Mouse (Mus musculus) thymus, adult 18-20 months (tissue): Measurements from ENCODE around the gene Olfr1281.
"Not testable (repeated sequence)": the region's sequence is repeated elsewhere in the genome, so short reads cannot be mapped to it uniquely, and the experiment has no call there.

ENCODE experiments used
- DNase-seq, 2 experiments: peaks; one replicate each; pipeline ENCODE4 v3.0.0; 2022; ENCODE audit warnings: mixed read lengths in 2 of 2

Gene Olfr1281

DNA sequence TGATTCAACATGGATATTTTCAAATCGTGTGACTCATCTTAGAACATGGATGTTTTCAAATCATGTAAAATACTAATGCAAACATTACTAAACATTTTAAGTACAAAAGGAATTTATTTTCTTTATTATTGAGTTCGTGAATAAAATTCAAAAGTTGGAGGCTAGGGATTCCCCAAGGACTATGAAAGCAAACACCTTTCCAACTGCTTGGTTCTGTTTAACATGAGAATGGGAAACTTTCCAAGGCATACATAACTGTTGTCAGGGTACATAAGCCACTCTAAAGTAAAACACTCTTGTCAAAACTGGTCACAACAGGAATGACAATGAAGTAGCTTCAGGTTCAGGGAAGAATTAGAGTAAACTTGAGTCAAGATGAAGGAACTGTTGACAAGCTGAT lies at the start of gene Olfr1281:
TSS of gene Olfr1281 (plus strand) at position 301 of the 400 bp plus-strand sequence.
- no peak for DNase-seq

DNA sequence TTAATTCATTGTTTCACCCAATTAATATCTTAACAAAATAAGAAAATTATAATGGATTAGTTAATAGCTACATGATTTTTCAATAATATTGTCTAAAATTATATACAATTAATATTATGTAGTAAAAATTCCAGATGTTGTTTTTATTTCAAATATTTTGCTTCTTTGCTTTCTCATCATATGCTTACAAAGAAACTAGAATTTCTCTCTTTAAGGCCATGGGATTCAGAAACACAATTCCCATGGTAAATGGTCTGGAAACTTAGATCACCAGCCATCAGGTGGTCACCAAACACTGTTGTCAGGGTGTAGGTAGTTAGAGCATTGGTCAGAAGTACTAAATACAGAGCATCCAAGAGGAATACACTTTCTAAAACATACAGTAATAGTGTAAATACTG lies 36.5 kb upstream of the Olfr1281 start, which contains the start of gene Olfr1278:
TSS of gene Olfr1278 (plus strand) at position 301 of the 400 bp plus-strand sequence.
- no peak for DNase-seq

DNA sequence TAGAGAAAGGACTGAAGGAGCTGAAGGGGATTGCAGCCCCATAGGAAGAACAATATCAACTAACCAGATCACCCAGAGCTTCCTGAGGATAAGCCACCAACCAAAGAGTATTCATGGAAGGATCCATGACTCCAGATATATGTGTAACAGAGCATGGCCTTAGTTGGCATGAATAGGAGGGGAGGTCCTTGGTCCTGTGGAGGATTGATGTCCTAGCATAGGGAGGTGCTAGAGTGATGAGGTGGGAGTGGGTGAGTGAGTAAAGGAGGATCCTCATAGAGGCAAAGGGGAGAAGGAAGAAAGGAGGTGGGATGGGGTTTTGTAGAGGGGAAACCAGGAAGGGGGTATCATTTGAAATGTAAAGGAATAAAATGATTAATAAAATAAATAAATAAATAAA lies 27.8 kb upstream of the Olfr1281 start:
- DNase-seq = no peak

DNA sequence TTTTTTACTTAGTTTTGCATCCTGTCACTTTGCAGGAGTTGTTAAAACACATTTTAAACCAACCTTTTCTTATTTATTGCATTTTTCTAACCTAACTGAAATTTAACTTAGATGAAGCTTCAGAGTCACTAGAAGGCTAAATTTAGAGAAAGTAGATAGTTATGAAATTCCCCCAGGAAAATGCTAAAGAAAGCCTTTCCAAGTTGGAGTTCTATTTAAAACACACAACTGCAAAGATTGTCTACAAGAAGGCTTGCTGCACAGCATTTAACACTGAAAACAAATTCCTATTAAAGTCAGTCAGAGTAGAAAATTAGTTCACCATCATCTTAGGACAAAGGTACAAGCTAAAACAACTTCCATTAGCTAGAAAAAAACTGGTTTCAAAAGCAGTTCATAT lies 25.9 kb upstream of the Olfr1281 start, which contains the start of gene Olfr1279:
TSS of gene Olfr1279 (plus strand) at position 262 of the 400 bp plus-strand sequence.
- no peak for DNase-seq

DNA sequence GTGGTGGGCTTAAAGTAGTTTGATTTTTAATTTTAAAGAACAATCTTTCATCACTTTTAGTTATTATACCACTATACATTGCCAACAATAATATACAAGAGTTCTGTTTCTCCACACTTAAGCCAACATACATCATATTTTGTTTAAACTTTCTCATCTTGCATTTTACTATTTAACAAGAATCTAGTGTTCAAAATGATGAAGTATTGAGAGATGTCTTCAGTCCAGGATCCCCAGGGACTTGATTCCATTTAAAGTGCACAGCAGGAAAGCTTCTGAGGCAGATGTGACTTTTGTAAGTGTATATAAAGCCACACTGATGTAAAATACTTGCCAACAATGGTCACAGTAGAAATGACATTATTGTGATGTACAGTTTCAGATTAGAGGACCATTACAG lies 12.6 kb upstream of the Olfr1281 start, which contains the start of gene Olfr1280:
TSS of gene Olfr1280 (plus strand) at position 301 of the 400 bp plus-strand sequence.
- DNase-seq = no peak

DNA sequence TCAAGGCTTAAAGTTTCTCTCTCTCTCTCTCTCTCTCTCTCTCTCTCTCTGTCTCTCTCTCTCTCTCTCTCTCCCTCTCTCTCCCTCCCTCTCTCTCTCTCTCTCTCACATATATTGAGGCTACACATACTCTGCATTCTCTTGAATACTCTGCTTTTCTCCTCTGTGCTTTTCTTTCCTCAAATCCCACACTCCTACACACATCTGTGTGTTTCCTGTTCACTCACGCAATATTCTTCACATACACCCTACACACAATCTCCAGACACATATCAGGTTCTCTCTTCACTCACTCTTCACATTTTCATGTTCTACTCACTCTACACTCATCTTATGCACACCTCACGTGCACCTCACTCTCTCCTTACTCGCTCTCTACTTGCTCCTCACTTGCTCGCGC lies 7.4 kb downstream of the Olfr1281 start:
- DNase-seq = not testable (repeated sequence)

DNA sequence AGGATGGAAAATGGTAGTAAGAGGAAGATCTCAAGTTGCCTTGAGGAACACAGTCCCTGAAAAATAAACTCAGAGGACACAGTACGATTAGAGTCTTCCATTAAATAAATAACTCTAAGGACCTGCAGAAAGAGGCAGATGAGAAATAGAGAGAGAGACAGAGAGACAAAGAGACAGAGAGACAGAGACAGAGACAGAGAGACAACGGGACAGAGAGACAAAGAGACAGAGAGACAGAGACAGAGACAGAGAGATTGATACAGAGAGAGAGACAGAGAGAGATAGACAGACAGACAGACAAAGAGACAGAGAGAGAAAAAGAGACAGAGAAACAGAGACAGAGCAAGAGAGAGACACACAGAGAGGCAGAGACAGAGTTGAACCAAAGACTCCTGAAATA lies 9.7 kb downstream of the Olfr1281 start, which contains the start of gene Olfr1282:
TSS of gene Olfr1282 (minus strand) at position 101 of the 400 bp plus-strand sequence.
- DNase-seq = no peak

DNA sequence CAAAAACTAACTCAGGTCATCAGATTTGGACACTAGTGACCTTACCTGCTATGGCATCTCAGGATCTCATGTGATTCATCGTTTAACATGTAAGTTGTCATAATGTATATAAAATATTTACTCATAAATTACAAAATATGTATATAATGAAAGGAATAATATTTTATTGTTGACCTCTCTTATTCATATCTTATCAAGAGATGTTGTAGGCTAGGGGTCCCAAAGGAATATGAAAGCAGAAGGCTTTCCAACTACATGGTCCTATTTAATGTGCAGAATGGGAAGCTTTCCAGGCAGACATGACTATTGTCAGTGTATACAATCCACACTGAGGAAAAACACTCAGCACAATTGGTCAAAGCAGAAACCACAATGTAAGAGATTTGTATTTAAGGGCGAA lies 40.2 kb downstream of the Olfr1281 start, which contains the start of gene Olfr1283:
TSS of gene Olfr1283 (plus strand) at position 301 of the 400 bp plus-strand sequence.
- DNase-seq = no peak

DNA sequence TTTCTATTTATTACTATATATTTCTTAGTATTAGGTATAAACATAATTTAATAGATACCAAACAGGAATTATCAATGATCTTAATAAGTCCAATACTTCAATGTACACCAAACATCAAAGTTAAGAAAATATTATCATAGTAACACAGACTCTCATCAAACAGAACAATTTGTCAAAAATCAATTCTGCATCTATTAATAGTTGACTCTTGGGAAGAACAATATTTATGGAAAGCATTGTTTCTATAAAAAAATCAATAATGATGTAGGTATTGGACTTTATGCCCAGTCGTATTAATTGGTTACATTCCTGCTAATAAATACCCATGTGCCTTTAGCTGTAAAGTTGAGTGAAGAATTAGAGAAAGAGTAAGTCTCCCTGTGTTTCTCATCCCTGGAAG lies 48.9 kb downstream of the Olfr1281 start, which contains the start of gene Olfr1284:
TSS of gene Olfr1284 (plus strand) at position 301 of the 400 bp plus-strand sequence.
- no peak for DNase-seq
